23 mouse cellular contexts compared by ENCODE assay signal in the genomic region with DNA sequence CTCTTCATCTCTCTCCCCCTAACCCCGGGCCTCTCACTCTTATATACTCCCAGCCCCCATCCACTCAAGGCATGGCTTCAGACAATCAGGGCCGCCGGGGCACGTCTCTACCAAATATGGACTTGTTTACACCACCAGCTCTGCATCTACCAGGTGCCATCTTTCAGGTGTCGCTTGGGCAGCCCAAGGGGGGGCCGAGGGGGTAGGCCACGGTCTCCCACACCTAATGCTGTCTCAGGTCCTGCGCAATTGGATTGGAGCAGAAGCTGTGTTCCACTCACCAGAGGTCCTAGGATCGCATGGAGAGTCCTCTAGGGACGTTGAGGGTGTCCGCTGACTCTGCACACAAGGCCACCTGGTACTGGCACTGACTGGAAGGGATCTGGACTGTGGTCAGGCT.
DNase-seq lines count a peak whose midpoint lies in the region; ATAC-seq lines count a peak whose summit lies in the region.
"Had no signal": no experiment of that assay in that cellular context is flagged by ENCODE, and none has a peak within 500 bp of the region (broad histone marks: within the 10 kb centered on the region; RNA-seq: fewer than 3 reads in every experiment).

No protein-coding gene starts in this region.

- H3K9ac ChIP-seq in hindbrain, embryonic 11.5 days (ENCODE audit: low read depth, low read length) = no peak overlapping the region
- H3K9ac ChIP-seq in hindbrain, embryonic 13.5 days = no peak overlapping the region
- H3K9ac ChIP-seq: embryonic facial prominence, embryonic 12.5 days; forebrain, embryonic 13.5 days; forebrain, embryonic 15.5 days; forebrain, postnatal 0 days had no signal

- H3K36me3 ChIP-seq in hindbrain, embryonic 11.5 days (ENCODE audit: control insufficient read depth, insufficient read depth, low read length) = no peaks in the 10 kb centered on the region
- H3K36me3 ChIP-seq in hindbrain, embryonic 13.5 days = no peaks in the 10 kb centered on the region
- H3K36me3 ChIP-seq: embryonic facial prominence, embryonic 10.5 days; embryonic facial prominence, embryonic 12.5 days; forebrain, embryonic 15.5 days; G1E had no signal

- H3K4me1 ChIP-seq in hindbrain, embryonic 11.5 days (replicated peaks; ENCODE audit: control insufficient read depth, insufficient read depth, low read length) = no peaks in the 10 kb centered on the region
- no peaks in the 10 kb centered on the region for H3K4me1 ChIP-seq in hindbrain, embryonic 13.5 days (replicated peaks)
- H3K4me1 ChIP-seq: embryonic facial prominence, embryonic 10.5 days; embryonic facial prominence, embryonic 12.5 days; forebrain, embryonic 13.5 days; forebrain, embryonic 15.5 days had no signal

- WGBS in hindbrain, embryonic 11.5 days = 94% methylated on average over 11 of the region's 11 CpGs
- WGBS in hindbrain, embryonic 13.5 days = 92% methylated on average over 11 of the region's 11 CpGs

- H3K27me3 ChIP-seq in hindbrain, embryonic 11.5 days (ENCODE audit: control insufficient read depth, insufficient read depth, low read length) = no peaks in the 10 kb centered on the region
- no peaks in the 10 kb centered on the region for H3K27me3 ChIP-seq in hindbrain, embryonic 13.5 days
- H3K27me3 ChIP-seq: CH12.LX; embryonic facial prominence, embryonic 12.5 days; forebrain, embryonic 13.5 days; forebrain, embryonic 15.5 days; Patski had no signal

- H3K4me3 ChIP-seq in hindbrain, embryonic 11.5 days (ENCODE audit: low read depth, low read length) = no peak overlapping the region
- no peak overlapping the region for H3K4me3 ChIP-seq in hindbrain, embryonic 13.5 days
- H3K4me3 ChIP-seq: embryonic facial prominence, embryonic 10.5 days; embryonic facial prominence, embryonic 12.5 days; forebrain, embryonic 13.5 days; forebrain, embryonic 15.5 days had no signal

- H3K27ac ChIP-seq in hindbrain, embryonic 11.5 days (ENCODE audit: low read depth, low read length) = no peak overlapping the region
- no peak overlapping the region for H3K27ac ChIP-seq in hindbrain, embryonic 13.5 days
- H3K27ac ChIP-seq: embryonic facial prominence, embryonic 10.5 days; embryonic facial prominence, embryonic 12.5 days; forebrain, embryonic 13.5 days; forebrain, embryonic 15.5 days had no signal

- peak; percentile 79 for DNase-seq in heart, adult 11 months
- DNase-seq in heart, postnatal 10 days = no peak
- DNase-seq in hindbrain, embryonic 11.5 days (ENCODE audit: low spot score) = no peak
- DNase-seq: adrenal gland, adult 8-10 months; adrenal gland, postnatal 14 days; adrenal gland, postnatal 36 days; cerebellum, adult 11-12 months; cerebellum, adult 2 months; cerebellum, adult 9-10 months; cerebellum, postnatal 10 days; cerebellum, postnatal 25 days; forebrain, postnatal 0 days had no signal

- intact Hi-C loops in heart, postnatal 10 days (cut with DNase I) = loop anchor here (5.0 kb wide), 1 partner anchor 39 kb away; no protein-coding TSS in a partner anchor

- ATAC-seq in hindbrain, embryonic 11.5 days (ENCODE audit: low FRiP score) = 0 out of 2 replicates have a peak, but pooled peaks have one; percentile 25
- no peak for ATAC-seq in hindbrain, embryonic 13.5 days (ENCODE audit: low FRiP score)
- no peak for ATAC-seq in megakaryocyte, adult 5-6 weeks (ENCODE audit: poor library complexity, severe bottlenecking)
- ATAC-seq: activated CD4-positive, CD25-positive, alpha-beta regulatory T cell, adult 4 months; CD4-positive, CD25-positive, alpha-beta regulatory T cell, adult 4 months; forebrain, embryonic 13.5 days; forebrain, embryonic 15.5 days; forebrain, postnatal 0 days; Patski had no signal

- H3K9me3 ChIP-seq in hindbrain, embryonic 11.5 days (ENCODE audit: control insufficient read depth, low read length) = no peaks in the 10 kb centered on the region
- H3K9me3 ChIP-seq in hindbrain, embryonic 13.5 days = no peaks in the 10 kb centered on the region
- H3K9me3 ChIP-seq: embryonic facial prominence, embryonic 10.5 days; embryonic facial prominence, embryonic 12.5 days; forebrain, embryonic 13.5 days; forebrain, embryonic 15.5 days had no signal

- H3K4me2 ChIP-seq in hindbrain, embryonic 11.5 days (replicated peaks; ENCODE audit: low read depth, low read length) = no peak overlapping the region
- no peak overlapping the region for H3K4me2 ChIP-seq in hindbrain, embryonic 13.5 days
- H3K4me2 ChIP-seq: embryonic facial prominence, embryonic 12.5 days; forebrain, embryonic 13.5 days; forebrain, embryonic 15.5 days had no signal
